Mouse (Mus musculus): ENCODE measurements around the gene Polm.

GRCm38 (mm10) chr11:5856479-5857130 lies 18.8 kb upstream of the Polm start:
- TF ChIP-seq MYOD1 (IDR thresholded peaks at IDR 0.05; ENCODE audit: control insufficient read depth, insufficient read length, low read depth) (no peak), MAX (IDR thresholded peaks at IDR 0.05) (no peak), CTCF (IDR thresholded peaks at IDR 0.05; ENCODE audit: control insufficient read depth, insufficient read depth, insufficient read length) (no peak), USF1 (IDR thresholded peaks at IDR 0.05; ENCODE audit: low read depth) (no peak), MYOG (IDR thresholded peaks at IDR 0.05; ENCODE audit: control insufficient read depth, extremely low read depth, insufficient read length) (no peak)

Measured in C2C12 (cell line).